Mouse (Mus musculus): ENCODE measurements around the gene Vav1. TPM values are rescaled to one million over a fixed set of nuclear protein-coding genes. Genes with fewer than 3 reads are reported as not detected.

Vav1 gene
- polyA plus RNA-seq (2015; fragmentation: Nextera tagmentation; extraction: Ambion mirVana), result 1.5 and 1.6 TPM in 2 replicates

DNA sequence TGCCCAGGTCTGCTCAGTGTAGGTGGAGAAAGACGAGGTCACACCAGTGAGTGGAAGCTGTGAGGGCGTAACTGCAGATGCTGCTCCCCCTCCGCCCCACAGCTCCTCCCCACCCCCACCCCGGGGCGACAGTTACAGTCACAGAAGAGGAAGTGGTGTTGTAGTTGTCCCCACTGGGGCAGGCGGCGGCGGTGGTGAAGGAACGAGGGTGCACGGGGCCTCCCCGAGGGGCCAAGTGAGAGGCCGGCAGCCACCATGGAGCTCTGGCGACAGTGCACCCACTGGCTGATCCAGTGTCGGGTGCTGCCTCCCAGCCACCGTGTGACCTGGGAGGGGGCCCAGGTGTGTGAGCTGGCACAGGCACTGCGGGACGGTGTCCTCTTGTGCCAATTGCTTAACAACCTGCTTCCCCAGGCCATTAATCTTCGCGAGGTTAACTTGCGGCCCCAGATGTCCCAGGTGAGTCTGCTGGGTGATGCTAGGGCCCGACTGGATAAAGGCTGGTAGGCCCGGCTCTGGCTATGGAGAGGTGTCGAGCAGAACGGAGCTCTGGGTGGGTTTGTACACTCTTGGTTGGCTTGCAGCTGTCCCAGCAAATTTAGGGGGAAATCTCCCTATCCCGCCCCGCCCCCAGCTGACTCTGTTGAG is at the start of gene Vav1:
Vav1 (plus strand) TSS at position 158 of the 648 bp plus-strand sequence.
- peaks cover 20% of the 10 kb centered on the region for H3K27me3 ChIP-seq (replicated peaks)
- no peaks in the 10 kb centered on the region for H3K36me3 ChIP-seq (replicated peaks)
- H3K9me3 ChIP-seq, result no peaks in the 10 kb centered on the region
- H3K4me2 ChIP-seq, result no peak within 1 kb of the TSS
- H3K27ac ChIP-seq, result no peak within 1 kb of the TSS
- no peak for ATAC-seq (replicated peaks)
- H3K4me1 ChIP-seq, result peaks cover 23% of the 10 kb centered on the region
- WGBS, result 73% methylated on average over 25 of the region's 26 CpGs
- no peak within 1 kb of the TSS for H3K9ac ChIP-seq
- H3K4me3 ChIP-seq, result no peak within 1 kb of the TSS

DNA sequence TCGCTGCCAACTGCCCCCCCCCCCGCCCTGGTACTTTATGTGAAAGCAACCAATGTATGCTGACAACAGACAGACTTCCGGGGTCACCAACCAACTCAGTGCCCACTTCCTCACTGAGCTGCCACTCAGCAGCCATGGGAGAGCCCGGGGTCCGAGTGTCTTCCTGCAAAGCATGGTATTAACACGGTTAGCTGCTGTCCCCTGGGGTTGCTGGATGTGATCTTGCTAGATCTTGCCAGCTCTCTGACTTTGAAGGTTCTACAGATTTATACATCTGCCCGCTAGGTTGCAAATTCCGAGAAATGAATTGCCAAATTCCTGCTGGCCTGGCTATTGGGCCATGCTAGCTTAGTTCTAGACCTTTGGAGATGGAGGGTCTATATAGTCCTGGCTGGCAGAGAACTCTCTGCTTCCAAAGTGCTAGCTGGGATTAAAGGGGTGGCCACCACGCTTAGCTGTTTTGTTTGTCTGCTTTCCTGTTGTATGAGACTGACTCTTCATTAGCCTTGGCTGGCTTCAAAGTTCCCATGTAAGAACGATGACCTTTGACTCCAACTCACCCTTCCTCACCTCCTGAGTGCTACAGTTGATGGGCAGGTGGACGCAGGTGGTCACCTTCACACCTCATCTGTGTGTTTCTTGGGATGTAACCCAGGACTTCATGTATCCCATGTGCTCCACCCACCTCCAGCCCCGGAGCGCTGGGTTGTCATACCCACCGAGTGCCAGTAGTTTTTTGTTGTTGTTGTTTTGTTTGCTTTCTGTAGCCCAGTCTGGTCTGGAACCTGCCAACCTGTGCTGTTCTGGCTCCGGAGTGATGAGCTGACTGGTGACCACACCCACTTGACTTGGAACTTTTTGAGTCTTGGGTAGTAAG is 48.8 kb upstream of the Vav1 start:
- Histone ChIP-seq H3K9me3 (no peaks in the 10 kb centered on the region), H3K4me3 (no peak overlapping the region), H3K36me3 (replicated peaks) (no peaks in the 10 kb centered on the region), H3K27me3 (replicated peaks) (no peaks in the 10 kb centered on the region), H3K4me1 (no peaks in the 10 kb centered on the region), H3K9ac (no peak overlapping the region), H3K4me2 (no peak overlapping the region), H3K27ac (no peak overlapping the region)
- WGBS, result 82% methylated on average over 15 of the region's 15 CpGs
- no peak for ATAC-seq (replicated peaks)

DNA sequence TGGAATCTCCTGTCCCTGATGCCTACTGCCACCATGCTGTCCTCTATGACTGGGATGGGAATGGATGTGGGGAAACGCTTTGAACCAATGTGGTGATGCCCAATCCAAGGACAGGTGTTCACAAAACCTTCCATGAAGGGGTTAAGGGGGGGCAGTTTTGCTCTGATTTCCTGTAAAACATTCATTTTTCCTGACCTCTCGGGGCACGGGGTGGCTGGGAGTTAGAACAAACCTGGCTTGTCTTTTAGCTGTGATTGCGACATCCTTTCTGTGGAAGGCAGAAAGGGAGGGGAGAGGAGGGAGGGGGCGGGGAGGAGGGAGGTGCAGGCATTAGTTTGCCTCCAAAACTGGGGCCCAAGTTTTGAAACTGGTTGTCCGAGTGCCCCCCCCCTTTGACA is 48.2 kb upstream of the Vav1 start:
- no peak overlapping the region for H3K9ac ChIP-seq
- no peak overlapping the region for H3K4me2 ChIP-seq
- H3K27ac ChIP-seq, result no peak overlapping the region
- no peaks in the 10 kb centered on the region for H3K4me1 ChIP-seq
- WGBS, result 66% methylated on average over 6 of the region's 6 CpGs
- H3K27me3 ChIP-seq (replicated peaks), result no peaks in the 10 kb centered on the region
- no peaks in the 10 kb centered on the region for H3K36me3 ChIP-seq (replicated peaks)
- ATAC-seq (replicated peaks), result no peak
- no peaks in the 10 kb centered on the region for H3K9me3 ChIP-seq
- H3K4me3 ChIP-seq, result no peak overlapping the region

DNA sequence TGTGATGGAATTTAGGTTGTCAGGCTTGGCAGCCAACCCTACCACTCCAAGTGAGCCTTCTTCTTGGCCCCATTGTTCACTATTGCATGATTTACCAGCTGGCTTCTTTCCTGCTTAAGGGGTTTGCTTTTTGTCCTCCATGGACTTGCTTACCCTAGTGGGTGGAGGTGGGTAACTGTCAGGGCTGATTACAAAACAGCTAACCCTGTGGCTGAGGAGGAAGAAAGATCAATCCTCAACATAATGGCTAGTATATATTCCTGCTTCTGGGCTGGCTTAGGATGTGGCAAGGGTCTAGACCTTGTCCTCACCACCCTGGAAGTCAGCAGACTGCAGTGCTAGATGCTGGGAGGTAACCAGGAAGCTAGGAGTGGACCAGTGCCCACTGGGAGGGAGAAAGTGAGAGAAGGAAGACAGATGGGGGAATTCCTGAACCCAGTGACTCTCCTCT is 47.6 kb upstream of the Vav1 start:
- Histone ChIP-seq H3K27ac (no peak overlapping the region), H3K27me3 (replicated peaks) (no peaks in the 10 kb centered on the region), H3K4me3 (no peak overlapping the region), H3K4me2 (no peak overlapping the region), H3K36me3 (replicated peaks) (no peaks in the 10 kb centered on the region), H3K9me3 (no peaks in the 10 kb centered on the region), H3K4me1 (no peaks in the 10 kb centered on the region), H3K9ac (no peak overlapping the region)
- no peak for ATAC-seq (replicated peaks)

DNA sequence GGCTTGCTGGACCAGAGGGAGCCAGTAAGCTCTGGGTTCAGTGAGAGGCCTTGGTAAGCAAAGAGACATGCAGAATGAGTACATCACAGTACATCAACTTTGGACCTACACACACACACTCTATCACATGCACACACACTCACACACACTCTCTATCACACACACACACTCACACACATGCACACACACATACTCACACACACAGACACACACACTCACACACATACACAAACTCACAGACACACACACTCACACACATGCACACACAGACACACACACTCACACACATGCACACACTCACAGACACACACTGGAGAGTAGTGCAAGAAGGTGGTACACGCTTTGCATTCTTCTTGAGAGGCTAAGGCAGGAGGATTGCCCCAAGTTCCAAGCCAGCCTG is 46.7 kb upstream of the Vav1 start:
- H3K9ac ChIP-seq, result no peak overlapping the region
- no peak overlapping the region for H3K27ac ChIP-seq
- H3K27me3 ChIP-seq (replicated peaks), result no peaks in the 10 kb centered on the region
- no peak for ATAC-seq (replicated peaks)
- no peaks in the 10 kb centered on the region for H3K9me3 ChIP-seq
- 88% methylated on average over 1 of the region's 1 CpGs for WGBS
- H3K4me3 ChIP-seq, result no peak overlapping the region
- H3K36me3 ChIP-seq (replicated peaks), result no peaks in the 10 kb centered on the region
- H3K4me1 ChIP-seq, result no peaks in the 10 kb centered on the region
- no peak overlapping the region for H3K4me2 ChIP-seq

DNA sequence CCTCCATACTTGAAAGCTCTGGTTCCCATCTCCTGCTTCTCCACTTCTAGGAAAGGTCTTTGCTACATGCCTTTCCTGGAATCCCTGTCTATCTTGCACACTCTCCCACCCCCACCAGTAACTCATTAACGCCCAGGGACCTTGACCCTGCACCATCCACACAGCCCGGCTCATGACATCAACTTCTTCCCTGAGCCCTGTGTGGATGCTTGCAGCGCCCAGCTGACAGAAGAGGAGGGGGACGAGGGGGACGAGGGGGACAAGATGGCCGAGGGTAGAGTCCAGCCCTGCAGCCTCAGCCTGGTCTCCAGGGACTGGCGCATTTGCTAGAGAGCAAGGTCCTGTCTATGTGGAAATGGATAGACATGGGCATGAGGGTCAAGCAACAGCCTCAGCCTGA is 45.9 kb upstream of the Vav1 start:
- no peak overlapping the region for H3K4me2 ChIP-seq

DNA sequence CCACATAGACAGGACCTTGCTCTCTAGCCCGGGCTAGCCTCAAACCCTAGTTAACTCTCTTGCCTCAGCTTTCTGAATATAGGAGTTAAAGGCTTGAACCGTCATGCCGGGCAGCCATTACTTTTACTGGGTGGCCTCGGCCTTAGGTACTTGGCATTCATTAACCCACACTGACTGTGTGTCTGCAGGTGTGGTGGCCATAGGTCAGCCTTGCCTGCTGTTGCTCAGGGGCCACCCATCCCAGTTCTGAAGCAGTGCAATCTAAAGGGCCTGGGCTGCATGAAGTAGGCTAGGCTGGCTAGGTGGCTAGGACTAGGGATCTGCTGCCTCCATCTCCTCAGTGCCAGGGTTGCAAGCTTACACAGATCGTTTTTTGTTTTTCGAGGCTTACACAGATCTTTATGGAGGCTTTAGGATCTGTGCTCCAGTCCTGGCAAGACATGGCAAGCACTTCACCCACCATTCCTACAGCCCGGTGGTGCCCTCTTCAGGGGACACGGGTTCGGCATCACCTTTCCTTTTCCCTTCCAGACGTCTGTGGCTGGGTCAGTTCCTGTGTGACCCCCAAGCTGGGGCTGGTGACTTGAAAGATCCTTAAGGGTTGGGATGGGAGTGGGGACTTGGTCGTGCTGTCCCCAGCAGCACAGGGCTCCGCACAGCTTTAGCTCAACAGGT is 44.5 kb upstream of the Vav1 start:
- ATAC-seq (replicated peaks), result no peak
- no peaks in the 10 kb centered on the region for H3K9me3 ChIP-seq
- no peak overlapping the region for H3K9ac ChIP-seq
- H3K4me2 ChIP-seq, result no peak overlapping the region
- no peaks in the 10 kb centered on the region for H3K27me3 ChIP-seq (replicated peaks)
- WGBS, result 85% methylated on average over 12 of the region's 12 CpGs
- no peak overlapping the region for H3K27ac ChIP-seq
- 0 out of 2 replicates have a peak, but pooled peaks cover 5% of the 10 kb centered on the region for H3K36me3 ChIP-seq (replicated peaks)
- no peak overlapping the region for H3K4me3 ChIP-seq
- no peaks in the 10 kb centered on the region for H3K4me1 ChIP-seq

More for the DNA sequence above, 45.9 kb upstream of the Vav1 start:
- no peak overlapping the region for H3K27ac ChIP-seq
- no peak overlapping the region for H3K4me3 ChIP-seq
- 50% methylated on average over 7 of the region's 7 CpGs for WGBS
- 0 out of 2 replicates have a peak, but pooled peaks cover 5% of the 10 kb centered on the region for H3K36me3 ChIP-seq (replicated peaks)
- no peak overlapping the region for H3K9ac ChIP-seq
- H3K9me3 ChIP-seq, result no peaks in the 10 kb centered on the region
- no peaks in the 10 kb centered on the region for H3K4me1 ChIP-seq
- ATAC-seq (replicated peaks), result no peak
- no peaks in the 10 kb centered on the region for H3K27me3 ChIP-seq (replicated peaks)

DNA sequence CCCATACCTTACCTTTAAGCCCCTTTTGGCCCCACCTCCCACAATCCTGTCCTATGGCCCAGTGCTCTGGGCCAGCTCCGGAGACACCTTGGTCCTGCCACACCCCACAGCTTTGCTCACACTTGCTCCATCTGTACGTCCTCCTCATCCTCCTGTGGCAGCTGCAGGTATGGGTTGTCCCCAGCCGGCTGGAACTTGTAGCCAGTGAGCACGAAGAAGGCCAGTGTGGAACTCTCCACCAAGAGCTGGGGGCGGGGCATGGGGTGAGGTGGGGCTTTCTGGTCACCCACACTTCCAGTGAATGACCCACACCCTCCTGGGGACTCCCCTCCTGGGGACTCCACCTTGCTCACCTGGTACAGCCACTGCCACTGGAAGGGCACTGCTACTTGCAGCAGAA is 43.1 kb upstream of the Vav1 start:
- no peak for ATAC-seq (replicated peaks)
- no peaks in the 10 kb centered on the region for H3K27me3 ChIP-seq (replicated peaks)
- H3K4me3 ChIP-seq, result no peak overlapping the region
- no peaks in the 10 kb centered on the region for H3K4me1 ChIP-seq
- 91% methylated on average over 5 of the region's 5 CpGs for WGBS
- H3K9me3 ChIP-seq, result no peaks in the 10 kb centered on the region
- 0 out of 2 replicates have a peak, but pooled peaks cover 5% of the 10 kb centered on the region for H3K36me3 ChIP-seq (replicated peaks)
- no peak overlapping the region for H3K4me2 ChIP-seq
- H3K9ac ChIP-seq, result no peak overlapping the region
- H3K27ac ChIP-seq, result no peak overlapping the region

DNA sequence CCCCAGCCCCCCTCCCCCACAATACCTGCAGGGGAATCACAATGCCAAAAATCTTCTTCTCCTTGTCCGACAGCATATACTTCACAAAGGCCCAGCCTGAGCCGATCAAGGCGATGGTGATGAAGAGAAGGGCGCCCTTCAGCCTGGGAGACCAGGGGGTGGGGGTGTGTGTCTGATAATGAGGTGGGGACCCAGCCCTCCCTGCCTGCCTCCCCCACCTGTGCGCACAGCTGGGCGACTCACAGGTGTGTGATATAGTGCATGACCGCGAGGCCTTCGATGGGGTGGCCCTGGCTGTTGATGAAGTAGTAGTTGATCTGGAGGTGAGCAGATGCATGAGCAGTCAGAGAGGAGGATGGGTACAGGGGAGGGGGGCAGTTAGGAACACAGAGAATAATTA is 41.7 kb upstream of the Vav1 start:
- Histone ChIP-seq H3K9me3 (no peaks in the 10 kb centered on the region), H3K27ac (no peak overlapping the region), H3K4me2 (no peak overlapping the region), H3K4me3 (no peak overlapping the region), H3K36me3 (replicated peaks) (0 out of 2 replicates have a peak, but pooled peaks cover 8% of the 10 kb centered on the region), H3K4me1 (no peaks in the 10 kb centered on the region), H3K27me3 (replicated peaks) (no peaks in the 10 kb centered on the region), H3K9ac (no peak overlapping the region)
- 93% methylated on average over 9 of the region's 9 CpGs for WGBS
- ATAC-seq (replicated peaks), result no peak

DNA sequence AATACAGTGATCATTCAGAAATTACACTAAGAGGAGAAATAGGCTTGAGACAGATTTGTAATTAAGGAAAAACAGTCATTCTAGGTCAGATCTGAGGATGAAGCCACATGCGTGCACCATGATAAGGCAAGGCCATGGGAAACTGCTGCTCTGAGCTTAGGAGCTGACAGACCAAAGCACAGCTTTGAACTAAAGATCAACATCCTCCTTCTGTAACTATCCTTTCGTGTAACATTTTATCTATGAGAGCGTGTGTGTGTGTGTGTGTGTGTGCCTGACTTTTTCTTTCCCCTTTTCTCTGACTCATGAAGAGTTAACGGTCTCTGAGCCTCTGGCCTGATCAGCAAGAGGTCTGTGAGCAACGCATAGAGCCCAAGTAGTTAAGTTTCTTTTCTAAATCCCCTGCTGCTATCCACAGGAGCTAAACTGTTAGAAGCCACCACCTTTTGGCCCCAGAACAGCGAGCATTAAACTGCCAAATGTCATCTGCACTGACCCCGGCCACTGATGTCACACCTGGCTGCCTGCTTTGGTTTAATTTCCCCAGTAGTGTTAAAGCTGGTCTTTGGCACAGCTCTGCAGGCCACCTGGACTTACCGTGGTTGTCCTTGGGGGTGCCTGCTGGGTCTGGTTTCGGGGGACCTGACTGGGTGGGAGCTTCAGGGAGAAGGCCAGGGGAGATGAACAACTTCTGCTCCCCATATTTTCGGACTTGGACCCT is 35.1 kb upstream of the Vav1 start:
- ATAC-seq (replicated peaks), result no peak
- H3K4me2 ChIP-seq, result no peak overlapping the region
- no peaks in the 10 kb centered on the region for H3K27me3 ChIP-seq (replicated peaks)

DNA sequence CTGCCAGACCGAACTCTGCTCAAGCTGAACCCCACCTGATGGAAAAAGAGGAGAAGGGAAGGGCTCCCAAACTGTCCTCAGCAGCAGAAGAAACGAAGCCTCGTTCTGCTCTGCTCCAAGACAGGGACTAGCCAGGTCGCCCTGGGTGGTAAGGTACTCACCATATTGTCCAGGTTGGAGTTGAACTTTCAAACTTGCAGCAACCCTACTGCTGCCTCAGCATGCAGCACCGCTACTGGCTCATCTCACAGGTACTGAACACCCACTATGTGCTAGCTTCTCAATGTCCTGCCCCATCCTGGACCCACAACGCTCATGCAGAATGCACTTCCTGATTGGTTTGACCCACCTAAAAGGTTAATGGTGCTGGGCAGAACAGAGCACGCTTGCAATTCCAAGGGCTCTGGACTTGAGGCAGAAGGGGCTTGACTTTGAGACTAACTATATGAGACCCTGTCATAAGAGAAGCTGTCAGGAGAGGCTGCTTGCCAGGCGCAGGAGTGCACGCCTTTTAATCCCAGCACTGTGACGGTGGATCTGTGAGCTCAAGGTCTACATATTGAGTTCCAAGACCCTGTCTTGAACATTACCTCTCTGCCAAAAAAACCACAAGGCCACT is 33.5 kb upstream of the Vav1 start:
- no peak for ATAC-seq (replicated peaks)
- 0 out of 2 replicates have a peak, but pooled peaks cover 9% of the 10 kb centered on the region for H3K36me3 ChIP-seq (replicated peaks)
- H3K27ac ChIP-seq, result no peak overlapping the region
- no peak overlapping the region for H3K4me3 ChIP-seq
- H3K9me3 ChIP-seq, result no peaks in the 10 kb centered on the region
- H3K4me1 ChIP-seq, result peaks cover 28% of the 10 kb centered on the region
- 0 out of 2 replicates have a peak, but pooled peaks cover 4% of the 10 kb centered on the region for H3K27me3 ChIP-seq (replicated peaks)
- no peak overlapping the region for H3K4me2 ChIP-seq
- H3K9ac ChIP-seq, result no peak overlapping the region
- WGBS, result 90% methylated on average over 10 of the region's 10 CpGs

More for the DNA sequence above, 35.1 kb upstream of the Vav1 start:
- Histone ChIP-seq H3K9me3 (no peaks in the 10 kb centered on the region), H3K27ac (no peak overlapping the region), H3K4me3 (no peak overlapping the region), H3K4me1 (peaks cover 12% of the 10 kb centered on the region), H3K36me3 (replicated peaks) (0 out of 2 replicates have a peak, but pooled peaks cover 9% of the 10 kb centered on the region), H3K9ac (no peak overlapping the region)
- 76% methylated on average over 10 of the region's 10 CpGs for WGBS

Data from midbrain, embryonic 15.5 days (tissue).